Mouse (Mus musculus) left cerebral cortex, adult 2 months (tissue): Measurements from ENCODE around the gene Spata2l. TPM values are rescaled to one million over a fixed set of nuclear protein-coding genes. Genes with fewer than 3 reads are reported as not detected.
A peak's percentile ranks its signal among the peaks of the same experiment; 100 is the strongest.
"Not testable (repeated sequence)": the region's sequence is repeated elsewhere in the genome, so short reads cannot be mapped to it uniquely, and the experiment has no call there.

ENCODE experiments used
- DNase-seq, 2 experiments: peaks; one replicate each; pipeline ENCODE4 v3.0.0; 2021 to 2022; ENCODE audit warnings: low spot score in 2 of 2, mixed read lengths in 1 of 2; ENCODE audit errors: extremely low spot score in 1 of 2
- H3K27ac ChIP-seq: fragments of 200-600 bp; 2 replicates; pipeline ENCODE4 v1.8.1; 2022
- H3K4me3 ChIP-seq: fragments of 200-600 bp; 2 replicates; pipeline ENCODE4 v1.8.1; 2022
- CTCF ChIP-seq: fragments of 200-600 bp; IDR thresholded peaks from 2 replicates; pipeline ENCODE4 v1.8.1; 2022; ENCODE audit warnings: antibody characterized with exemption, mild to moderate bottlenecking, moderate library complexity
- intact Hi-C: fragments of 180-260 bp; cut with DNase I; formaldehyde crosslinking; loops from one replicate; pipeline ENCODE4 v1.15.1; 2025
- total RNA-seq, 2 experiments: library from RNA; stranded (reverse); gene quantifications; 2 replicates each; pipeline ENCODE4 v1.2.3; 2021

Gene Spata2l
- total RNA-seq, 2 experiments from 2014 or later, result 75.4 to 97.5 TPM

- no peak for TF ChIP-seq CTCF
- H3K27ac ChIP-seq, result peak within 1 kb of the TSS; percentile 91
- H3K4me3 ChIP-seq, result peak within 1 kb of the TSS; percentile 76
- intact Hi-C loops, result no loop called here
- peak; percentile 93 to 96 for DNase-seq
Observed at GRCm38 (mm10) chr8:123224278-123225266, 11.5 kb downstream of the Spata2l start, which contains the start of gene Cdk10. TSS of gene Cdk10 (plus strand) at chr8:123224842.

- intact Hi-C loops, result no loop called here
- no peak for DNase-seq
- TF ChIP-seq CTCF, result no peak
- no peak overlapping the region for H3K4me3 ChIP-seq
- H3K27ac ChIP-seq, result no peak overlapping the region
Observed at GRCm38 (mm10) chr8:123220917-123221316, 15.1 kb downstream of the Spata2l start.

GRCm38 (mm10) chr8:123215430-123215829 lies 20.6 kb downstream of the Spata2l start:
- no peak for TF ChIP-seq CTCF
- no peak for DNase-seq
- Histone ChIP-seq H3K4me3 (no peak overlapping the region), H3K27ac (no peak overlapping the region)
- intact Hi-C loops, result no loop called here

GRCm38 (mm10) chr8:123213118-123213772 lies 22.8 kb downstream of the Spata2l start:
- Histone ChIP-seq H3K27ac (peak overlapping the region; percentile 94), H3K4me3 (peak overlapping the region; percentile 98)
- intact Hi-C loops, result no loop called here
- TF ChIP-seq CTCF, result no peak
- DNase-seq, result no peak

- intact Hi-C loops, result no loop called here
- H3K27ac ChIP-seq, result peak within 1 kb of the TSS; percentile 94
- TF ChIP-seq CTCF, result peak; percentile 76
- H3K4me3 ChIP-seq, result peak within 1 kb of the TSS; percentile 98
- DNase-seq, result peak; percentile 84 to 87
Observed at GRCm38 (mm10) chr8:123212321-123213117, 23.5 kb downstream of the Spata2l start, which contains the start of the genes Chmp1a and Spata33. TSS of gene Chmp1a (minus strand) at chr8:123212763. TSS of gene Spata33 (plus strand) at chr8:123212832.

GRCm38 (mm10) chr8:123211876-123212275 lies 24.2 kb downstream of the Spata2l start:
- Histone ChIP-seq H3K4me3 (peak overlapping the region; percentile 98), H3K27ac (peak overlapping the region; percentile 94)
- TF ChIP-seq CTCF, result no peak
- no peak for DNase-seq
- intact Hi-C loops, result no loop called here

GRCm38 (mm10) chr8:123203571-123203970 lies 32.5 kb downstream of the Spata2l start:
- intact Hi-C loops, result no loop called here
- no peak for TF ChIP-seq CTCF
- Histone ChIP-seq H3K27ac (no peak overlapping the region), H3K4me3 (no peak overlapping the region)
- no peak for DNase-seq

GRCm38 (mm10) chr8:123202288-123202687 lies 33.7 kb downstream of the Spata2l start:
- H3K27ac ChIP-seq, result no peak overlapping the region
- intact Hi-C loops, result loop anchor here (1.0 kb wide), 1 partner anchor 96 kb away; no protein-coding TSS in a partner anchor
- H3K4me3 ChIP-seq, result no peak overlapping the region
- peak; percentile 94 for TF ChIP-seq CTCF
- DNase-seq, result peak; percentile 68 to 84

GRCm38 (mm10) chr8:123199864-123200263 lies 36.2 kb downstream of the Spata2l start:
- intact Hi-C loops, result loop anchor here (5.0 to 10.0 kb wide), 2 partner anchors 363 to 575 kb away; partner anchors contain the start of gene Pabpn1l
- no peak overlapping the region for H3K27ac ChIP-seq
- TF ChIP-seq CTCF, result no peak
- DNase-seq, result no peak
- H3K4me3 ChIP-seq, result no peak overlapping the region

- not testable (repeated sequence) for H3K27ac ChIP-seq, DNase-seq, H3K4me3 ChIP-seq
- intact Hi-C loops, result loop anchor here (5.0 to 10.0 kb wide), 2 partner anchors 360 to 572 kb away; partner anchors contain the start of gene Pabpn1l
Observed at GRCm38 (mm10) chr8:123197016-123197415, 39.0 kb downstream of the Spata2l start.

- no peak for DNase-seq
Observed at GRCm38 (mm10) chr8:123193771-123194170, 42.3 kb downstream of the Spata2l start.

More at GRCm38 (mm10) chr8:123193771-123194170, 42.3 kb downstream of the Spata2l start:
- H3K27ac ChIP-seq, result no peak overlapping the region
- intact Hi-C loops, result loop anchor here (10.0 kb wide), 1 partner anchor 569 kb away; the partner anchor contains the start of gene Pabpn1l
- no peak for TF ChIP-seq CTCF
- no peak overlapping the region for H3K4me3 ChIP-seq
